Mouse (Mus musculus) MEL (cell line): ENCODE measurements around the gene Pi4k2b. TPM values are rescaled to one million over a fixed set of nuclear protein-coding genes. Genes with fewer than 3 reads are reported as not detected.
A peak's percentile ranks its signal among the peaks of the same experiment; 100 is the strongest.

Experiments
- DNase-seq: peaks from one replicate; pipeline ENCODE4 v3.0.0; 2011; ENCODE audit warnings: low read depth, low spot score
- H3K27ac ChIP-seq: 2 replicates; pipeline ENCODE4 v1.5.1; 2012; ENCODE audit warnings: low read depth, mild to moderate bottlenecking, control low read depth, low read length, moderate library complexity; ENCODE audit not compliant: control insufficient read depth
- H3K27me3 ChIP-seq, 2 experiments: fragments of 150-350 bp in 1 of 2; sonication (generic) in 1 of 2; 2 replicates each; pipeline ENCODE4 v1.6.1; 2012; ENCODE audit warnings: low read length in 2 of 2, mild to moderate bottlenecking in 2 of 2, improper control_type of control experiment in 1 of 2, moderate library complexity in 1 of 2; ENCODE audit not compliant: insufficient read depth in 2 of 2, control insufficient read depth in 1 of 2
- H3K36me3 ChIP-seq, 2 experiments: 2 replicates each; pipeline ENCODE4 v1.6.1; 2012 to 2014; ENCODE audit warnings: low read length in 2 of 2, improper control_type of control experiment in 1 of 2, inconsistent platforms in 1 of 2, mild to moderate bottlenecking in 1 of 2; ENCODE audit not compliant: insufficient read depth in 2 of 2, control insufficient read depth in 1 of 2
- H3K4me1 ChIP-seq, 2 experiments: fragments of 150-350 bp in 1 of 2; sonication (generic) in 1 of 2; 2 replicates each; pipeline ENCODE4 v1.6.1; 2012; ENCODE audit warnings: low read length in 2 of 2, improper control_type of control experiment in 1 of 2, mild to moderate bottlenecking in 1 of 2; ENCODE audit not compliant: insufficient read depth in 2 of 2, control insufficient read depth in 1 of 2
- H3K4me3 ChIP-seq, 2 experiments: fragments of 150-350 bp in 1 of 2; sonication (generic) in 1 of 2; 2 replicates each; pipeline ENCODE4 v1.5.1; 2012; ENCODE audit warnings: low read depth in 2 of 2, low read length in 2 of 2, mild to moderate bottlenecking in 2 of 2, moderate library complexity in 2 of 2, control low read depth in 1 of 2, improper control_type of control experiment in 1 of 2; ENCODE audit not compliant: control insufficient read depth in 1 of 2, insufficient read depth in 1 of 2
- H3K79me2 ChIP-seq: 2 replicates; pipeline ENCODE4 v1.6.1; 2012; ENCODE audit warnings: mild to moderate bottlenecking, low read length, moderate library complexity; ENCODE audit not compliant: control insufficient read depth, poor library complexity, insufficient read depth
- H3K9ac ChIP-seq: 2 replicates; pipeline ENCODE4 v1.6.1; 2012; ENCODE audit warnings: low read depth, mild to moderate bottlenecking, control low read depth, low read length, moderate library complexity; ENCODE audit not compliant: control insufficient read depth, poor library complexity, severe bottlenecking
- H3K9me3 ChIP-seq: fragments of 150-350 bp; sonication (generic); replicated peaks from 2 replicates; pipeline ENCODE4 v1.6.1; 2012; ENCODE audit warnings: mild to moderate bottlenecking, low read length, improper control_type of control experiment, moderate library complexity; ENCODE audit not compliant: insufficient read depth
- CTCF ChIP-seq, 3 experiments: IDR thresholded peaks in 2 of 3; conservative IDR thresholded peaks in 1 of 3; 2 replicates each; pipeline ENCODE4 v1.5.1; 2011 to 2012; ENCODE audit warnings: low read length in 3 of 3, low read depth in 2 of 3, mild to moderate bottlenecking in 2 of 3, improper control_type of control experiment in 1 of 3, inconsistent platforms in 1 of 3, mixed read lengths in 1 of 3, moderate library complexity in 1 of 3; ENCODE audit not compliant: control insufficient read depth in 1 of 3, insufficient read depth in 1 of 3, poor library complexity in 1 of 3, severe bottlenecking in 1 of 3
- EP300 ChIP-seq, 2 experiments: IDR thresholded peaks; 2 replicates each; pipeline ENCODE4 v1.6.1; 2011; ENCODE audit warnings: improper control_type of control experiment in 2 of 2, low read length in 2 of 2, low read depth in 1 of 2, mild to moderate bottlenecking in 1 of 2
- ETS1 ChIP-seq: IDR thresholded peaks from 2 replicates; pipeline ENCODE4 v1.6.1; 2012; ENCODE audit warnings: low read depth, mild to moderate bottlenecking, inconsistent platforms, low read length, improper control_type of control experiment, moderate library complexity
- GABPA ChIP-seq: IDR thresholded peaks from 2 replicates; pipeline ENCODE4 v1.6.1; 2012; ENCODE audit warnings: low read depth, mild to moderate bottlenecking, inconsistent platforms, low read length, improper control_type of control experiment, moderate library complexity
- GATA1 ChIP-seq: IDR thresholded peaks from 2 replicates; pipeline ENCODE4 v1.6.1; 2011; ENCODE audit warnings: low read depth, low read length, improper control_type of control experiment
- JUND ChIP-seq: IDR thresholded peaks from 2 replicates; pipeline ENCODE4 v1.6.1; 2011; ENCODE audit warnings: low read depth, mild to moderate bottlenecking, improper control_type of control experiment, low read length
- MAX ChIP-seq: IDR thresholded peaks from 2 replicates; pipeline ENCODE4 v1.6.1; 2011; ENCODE audit warnings: low read length, improper control_type of control experiment
- MXI1 ChIP-seq: IDR thresholded peaks from 2 replicates; pipeline ENCODE4 v1.6.1; 2011; ENCODE audit warnings: mild to moderate bottlenecking, low read depth, low read length, improper control_type of control experiment
- MYB ChIP-seq: IDR thresholded peaks from 2 replicates; pipeline ENCODE4 v1.6.1; 2011; ENCODE audit warnings: mild to moderate bottlenecking, low read depth, low read length, improper control_type of control experiment
- MYC ChIP-seq: IDR thresholded peaks from 2 replicates; pipeline ENCODE4 v1.6.1; 2011; ENCODE audit warnings: low read depth, mild to moderate bottlenecking, low read length, improper control_type of control experiment, moderate library complexity
- POLR2AphosphoS2 ChIP-seq: IDR thresholded peaks from 2 replicates; pipeline ENCODE4 v1.6.1; 2011; ENCODE audit warnings: low read length, improper control_type of control experiment
- POLR2AphosphoS5 ChIP-seq: IDR thresholded peaks from 2 replicates; pipeline ENCODE4 v1.6.1; 2012; ENCODE audit warnings: low read depth, borderline replicate concordance, mild to moderate bottlenecking, inconsistent platforms, low read length, moderate library complexity, mixed read lengths
- RAD21 ChIP-seq: IDR thresholded peaks from 2 replicates; pipeline ENCODE4 v1.6.1; 2011; ENCODE audit warnings: mild to moderate bottlenecking, low read depth, low read length, improper control_type of control experiment
- SIN3A ChIP-seq: IDR thresholded peaks from 2 replicates; pipeline ENCODE4 v1.6.1; 2012; ENCODE audit warnings: low read length, improper control_type of control experiment, inconsistent platforms
- TCF12 ChIP-seq: IDR thresholded peaks from 2 replicates; pipeline ENCODE4 v1.6.1; 2014; ENCODE audit warnings: low read depth, mild to moderate bottlenecking, inconsistent platforms, low read length, improper control_type of control experiment, moderate library complexity
- USF1 ChIP-seq: IDR thresholded peaks from 2 replicates; pipeline ENCODE4 v1.6.1; 2014; ENCODE audit warnings: low read depth, mild to moderate bottlenecking, inconsistent platforms, low read length, improper control_type of control experiment, moderate library complexity
- ZKSCAN1 ChIP-seq: IDR thresholded peaks from 2 replicates; pipeline ENCODE4 v1.6.1; 2012; ENCODE audit warnings: low read depth, mild to moderate bottlenecking, inconsistent platforms, low read length, improper control_type of control experiment, moderate library complexity
- polyA plus RNA-seq, 2 experiments: library from polyadenylated mRNA; stranded (reverse) in 1 of 2; unstranded in 1 of 2; fragments of >175 nt in 1 of 2; fragments of >200 nt in 1 of 2; gene quantifications; 2 replicates each; pipeline versions ENCODE4 v1.2.1 to v1.2.4; 2012; ENCODE audit warnings: low replicate concordance in 2 of 2, low read depth in 1 of 2; ENCODE audit not compliant: insufficient read length in 2 of 2, insufficient read depth in 1 of 2, missing spikeins in 1 of 2
- total RNA-seq: library from RNA; depleted of rRNA; stranded (reverse); fragments of 300-350 nt; gene quantifications from 2 replicates; pipeline ENCODE4 v1.2.3, GENCODE M21; 2012

Gene Pi4k2b
- total and polyA plus RNA-seq, 3 experiments = 10.4 to 11.0 TPM; not detected in 1

DNA sequence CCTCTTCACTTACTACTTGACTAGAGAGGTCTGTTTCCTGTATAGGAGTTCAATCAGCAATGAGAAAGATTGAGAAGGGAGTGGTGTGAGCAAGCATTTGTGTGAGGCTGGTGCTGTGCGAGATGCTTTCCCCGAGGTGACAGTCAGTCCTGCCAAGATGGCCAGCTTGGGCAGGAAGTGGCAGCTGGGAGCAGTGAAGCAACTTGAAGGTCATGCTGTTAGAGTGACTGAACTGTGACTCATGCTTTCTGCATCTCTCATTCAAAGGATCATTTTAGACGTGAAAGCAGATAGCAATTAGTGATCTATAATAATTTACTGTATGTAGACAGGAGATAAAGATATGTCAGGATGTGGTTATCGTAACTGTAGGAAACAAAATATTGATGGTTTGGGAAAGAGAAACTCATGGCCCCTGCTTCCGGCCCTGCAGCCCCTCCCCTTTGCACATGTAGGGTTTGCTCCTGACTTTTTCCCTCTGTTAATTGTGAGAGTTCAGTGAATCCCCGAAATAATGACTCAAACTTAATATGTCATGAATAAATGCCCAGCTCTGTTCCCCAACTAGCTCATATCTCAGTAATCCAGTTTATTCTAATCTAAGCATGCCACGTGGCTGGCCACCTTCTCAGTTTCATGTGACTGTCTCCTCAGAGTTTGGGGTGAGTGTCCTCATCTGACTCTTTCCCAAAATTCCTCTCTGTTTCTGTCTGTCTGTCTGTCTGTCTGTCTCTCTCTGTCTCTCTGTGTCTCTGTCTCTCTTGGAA is 45.4 kb downstream of the Pi4k2b start:
- TF ChIP-seq USF1 (peak; percentile 66; the same call in 1 of the 2 replicates), MYC (peak; percentile 85; the same call in 1 of the 2 replicates), MAX (peak; percentile 79), GATA1 (peak; percentile 51; the same call in 1 of the 2 replicates), ETS1 (peak; percentile 60), EP300 (IDR thresholded peaks at IDR 0.05; ENCODE audit: low read depth in 1 of 2, low read length in 2 of 2) (peak; percentile 55 to 79), RAD21 (no peak), SIN3A (no peak), MXI1 (peak; percentile 40; the same call in 1 of the 2 replicates), TCF12 (peak; percentile 15; the same call in 1 of the 2 replicates)
- Histone ChIP-seq H3K9me3 (no peaks in the 10 kb centered on the region), H3K79me2 (no peaks in the 10 kb centered on the region), H3K9ac (peak overlapping the region; percentile 24), H3K27me3 (no peaks in the 10 kb centered on the region), H3K4me1 (peaks cover 14 to 19% of the 10 kb centered on the region in 2 experiments), H3K27ac (peak overlapping the region; percentile 59), H3K36me3 (peaks cover 0 to 21% of the 10 kb centered on the region in 2 experiments; a peak in 2 of 4 replicates), H3K4me3 (peak overlapping the region in 1 of 2 experiments; percentile 4; a peak in 2 of 4 replicates)
- DNase-seq = peak; percentile 70

DNA sequence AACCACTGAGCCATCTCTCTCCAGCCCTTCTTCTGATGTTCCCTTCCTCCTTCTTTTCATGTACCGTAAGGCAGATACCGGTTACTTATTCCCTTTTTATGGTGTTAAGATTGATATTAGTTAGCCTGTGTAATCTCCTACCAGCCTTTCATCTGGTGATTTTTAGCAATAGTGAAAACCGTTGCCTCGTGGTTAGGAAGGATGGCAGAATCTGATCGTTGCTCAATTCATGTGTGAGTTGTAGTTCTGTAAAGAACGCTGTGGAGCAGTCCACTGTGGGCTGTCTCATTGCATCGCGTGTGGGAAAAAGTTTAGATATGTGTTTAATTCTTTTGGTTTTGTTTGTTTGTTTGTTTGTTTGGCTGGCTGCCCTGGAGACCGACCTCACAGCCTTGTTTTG is 51.9 kb downstream of the Pi4k2b start:
- H3K36me3 ChIP-seq = no peaks in the 10 kb centered on the region; a peak in 1 of 4 replicates
- H3K9me3 ChIP-seq = no peaks in the 10 kb centered on the region
- H3K27me3 ChIP-seq = no peaks in the 10 kb centered on the region
- no peak overlapping the region; the same call in 1 of the 2 replicates for H3K27ac ChIP-seq
- TF ChIP-seq MAX = no peak
- TF ChIP-seq EP300 (IDR thresholded peaks at IDR 0.05; ENCODE audit: low read depth in 1 of 2, low read length in 2 of 2) = peak; percentile 22 to 62; a peak in 2 of 4 replicates
- no peak for TF ChIP-seq GATA1
- no peak overlapping the region; the same call in 1 of the 2 replicates for H3K9ac ChIP-seq
- no peaks in the 10 kb centered on the region for H3K79me2 ChIP-seq
- peaks cover 0 to 8% of the 10 kb centered on the region in 2 experiments; a peak in 1 of 4 replicates for H3K4me1 ChIP-seq
- no peak overlapping the region for H3K4me3 ChIP-seq
- DNase-seq = no peak

DNA sequence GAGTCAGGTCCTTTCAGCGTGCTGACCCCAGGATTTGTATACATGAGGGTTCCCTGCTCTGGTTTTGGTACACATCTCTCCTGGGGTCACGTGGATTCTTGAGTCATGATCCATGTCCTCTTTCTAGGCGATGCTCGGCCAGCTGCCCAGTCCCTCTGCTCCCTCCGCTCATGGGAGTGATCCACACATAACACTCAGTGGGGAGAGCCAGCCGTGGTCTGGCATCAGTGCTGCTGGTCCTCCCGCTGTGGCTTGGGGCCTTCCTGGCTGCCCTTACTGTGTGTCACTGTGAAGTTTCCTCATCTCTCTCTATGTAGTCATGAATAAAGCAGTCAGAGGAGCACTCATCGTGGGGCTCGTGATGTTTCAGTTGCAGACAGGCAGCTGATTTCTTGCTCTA is 52.7 kb downstream of the Pi4k2b start:
- Histone ChIP-seq H3K4me3 (no peak overlapping the region), H3K4me1 (peaks cover 0 to 8% of the 10 kb centered on the region in 2 experiments; a peak in 1 of 4 replicates), H3K36me3 (no peaks in the 10 kb centered on the region; a peak in 1 of 4 replicates), H3K27me3 (no peaks in the 10 kb centered on the region), H3K9me3 (no peaks in the 10 kb centered on the region), H3K9ac (no peak overlapping the region), H3K27ac (no peak overlapping the region), H3K79me2 (no peaks in the 10 kb centered on the region)
- no peak for TF ChIP-seq ZKSCAN1
- TF ChIP-seq POLR2AphosphoS2 = no peak
- TF ChIP-seq POLR2AphosphoS5 = no peak
- no peak for TF ChIP-seq JUND
- TF ChIP-seq GABPA = no peak
- no peak for TF ChIP-seq MYB
- no peak for TF ChIP-seq CTCF (IDR thresholded peaks at IDR 0.05 in 2 of 3, conservative IDR thresholded peaks at IDR 0.05 in 1 of 3; ENCODE audit: control insufficient read depth in 1 of 3, insufficient read depth in 1 of 3, low read depth in 2 of 3, low read length in 3 of 3, poor library complexity in 1 of 3, severe bottlenecking in 1 of 3)
- DNase-seq = no peak
